Mouse (Mus musculus): ENCODE measurements around the gene Dolpp1.

The Dolpp1 gene

DNA sequence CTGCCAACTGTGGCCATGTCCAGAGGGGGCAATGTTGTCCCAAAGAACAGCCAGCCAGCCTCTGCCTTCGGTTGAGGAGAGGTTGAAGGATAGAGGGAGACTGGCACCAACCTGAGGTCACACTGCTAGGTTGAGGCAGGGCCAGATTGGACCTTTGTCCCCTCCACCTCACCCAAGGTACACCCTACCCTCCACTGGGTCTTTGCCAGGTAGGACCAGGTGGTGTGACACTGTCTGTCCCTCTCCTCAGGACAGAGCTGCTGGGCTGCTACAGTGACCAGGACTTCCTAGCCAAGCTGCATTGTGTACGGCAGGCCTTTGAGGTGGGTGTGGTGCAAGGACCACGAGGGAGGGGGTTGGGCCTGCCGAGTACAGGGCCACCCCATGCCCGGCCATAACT lies 14.3 kb upstream of the Dolpp1 start:
- DNase-seq (ENCODE audit: extremely low spot score, low spot score), result no peak

DNA sequence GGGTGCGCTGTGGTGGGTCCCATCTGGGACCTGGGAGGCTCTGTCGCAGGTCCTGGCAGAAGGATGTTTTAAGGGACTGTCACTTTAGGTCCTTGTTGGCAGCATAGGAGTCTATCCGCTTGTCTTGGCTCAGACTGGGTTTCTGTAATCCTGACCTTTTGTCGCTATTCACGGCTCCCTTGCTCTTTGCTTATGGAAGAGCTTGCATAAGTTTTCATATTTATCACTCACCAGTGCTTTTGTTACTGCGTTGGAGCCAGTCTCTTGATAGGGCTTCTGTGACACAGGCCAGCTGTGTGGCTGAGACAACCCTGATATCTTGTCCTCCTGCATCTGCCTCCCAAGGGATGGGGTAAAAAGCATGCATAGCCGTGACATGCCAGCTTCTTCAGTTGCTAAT lies 12.7 kb upstream of the Dolpp1 start:
- DNase-seq (ENCODE audit: extremely low spot score, low spot score), result no peak

DNA sequence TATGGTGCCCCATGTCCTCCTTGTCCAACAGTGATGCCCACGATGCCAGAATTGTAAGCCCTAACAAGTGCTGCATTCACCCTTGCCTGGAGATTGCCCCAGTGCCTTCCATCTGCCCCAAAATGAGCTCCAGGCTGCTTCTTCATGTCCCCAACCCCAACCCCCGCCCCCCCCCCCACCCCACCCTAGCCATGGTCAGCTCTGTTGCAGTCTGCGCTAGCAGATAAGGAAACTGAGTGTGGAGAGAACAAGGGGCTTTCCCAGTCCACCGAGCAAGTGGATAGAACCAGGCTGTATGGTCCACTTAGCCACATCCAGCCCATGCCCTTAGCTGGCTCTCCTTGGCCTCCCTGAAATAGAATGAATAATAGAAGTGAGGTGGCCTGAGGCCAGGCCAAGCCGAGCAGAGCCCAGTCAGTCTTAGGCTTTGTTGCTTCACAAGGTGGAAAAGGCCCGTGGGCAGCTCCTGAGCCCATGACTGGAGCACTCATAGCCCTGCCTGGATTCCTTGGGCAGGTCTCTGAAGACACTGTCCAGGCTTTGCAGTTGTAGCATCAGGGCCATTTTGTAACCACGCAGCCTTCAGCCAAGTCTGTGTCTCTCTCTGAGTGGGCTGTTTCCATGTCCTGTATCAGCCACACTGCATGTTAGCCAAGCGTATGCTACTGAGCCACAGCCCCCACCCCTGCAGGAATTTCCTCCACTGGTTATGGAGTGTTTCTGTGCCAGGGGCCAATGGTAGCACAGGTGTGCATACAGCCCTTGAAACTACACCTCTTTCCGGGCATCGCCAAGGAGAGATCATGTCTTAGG lies 11.3 kb upstream of the Dolpp1 start:
- DNase-seq (ENCODE audit: extremely low spot score, low spot score), result no peak

DNA sequence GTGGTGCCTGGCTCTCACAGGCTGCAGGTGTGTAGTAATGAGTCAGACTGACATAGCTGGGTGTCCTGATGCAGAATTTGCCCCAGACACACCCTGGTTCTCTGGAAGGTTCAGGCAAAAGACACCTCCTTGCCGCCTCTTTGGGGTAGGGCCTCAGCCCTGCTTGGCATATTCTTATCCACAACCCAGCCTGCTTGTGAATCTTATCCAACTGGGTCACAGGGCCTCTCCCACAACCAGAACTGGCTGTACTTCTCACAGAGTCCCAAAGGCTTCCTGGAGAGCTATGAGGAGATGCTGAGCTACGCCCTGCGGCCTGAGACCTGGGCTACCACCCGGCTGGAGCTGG lies 10.7 kb upstream of the Dolpp1 start:
- DNase-seq (ENCODE audit: extremely low spot score, low spot score), result no peak

DNA sequence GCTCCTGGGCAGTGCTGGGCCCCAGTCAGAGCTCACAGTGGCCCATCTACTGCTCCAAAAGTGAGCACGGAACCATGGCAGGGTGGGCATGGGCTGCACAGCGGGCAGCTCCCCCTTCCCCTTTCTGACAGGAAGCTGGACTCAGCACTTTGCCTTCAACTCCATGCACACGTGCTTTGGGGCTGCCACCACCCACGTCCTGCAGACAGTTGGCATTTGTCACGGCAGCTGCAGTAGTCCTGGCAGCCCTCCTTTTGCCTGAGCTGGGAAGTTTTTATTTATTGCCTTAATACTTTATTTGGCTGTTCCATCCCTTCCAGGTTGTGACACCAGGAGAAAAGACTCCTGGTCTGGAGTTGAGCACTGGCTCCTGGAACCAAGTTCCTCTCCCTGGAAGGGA lies 7.2 kb upstream of the Dolpp1 start:
- DNase-seq (ENCODE audit: extremely low spot score, low spot score), result no peak

DNA sequence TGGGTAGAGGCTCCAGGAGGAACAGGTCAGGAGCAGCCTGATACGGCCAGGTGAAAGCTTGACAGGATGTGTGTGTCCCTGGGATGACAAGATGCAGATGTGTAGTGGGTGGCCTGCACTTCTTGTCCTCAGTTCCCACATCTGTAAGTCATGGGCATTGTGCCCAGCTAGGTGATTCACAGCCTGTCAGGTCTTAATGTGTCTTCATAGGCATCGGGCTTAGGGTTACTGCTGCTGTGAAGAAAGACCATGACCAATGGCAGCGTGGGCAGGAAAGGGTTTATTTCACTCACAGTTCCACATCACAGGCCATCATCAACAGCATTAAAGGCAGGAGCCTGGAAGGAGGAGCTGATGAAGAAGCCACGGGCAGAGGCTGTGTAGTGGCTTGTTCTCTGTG lies 6.5 kb upstream of the Dolpp1 start:
- no peak for DNase-seq (ENCODE audit: extremely low spot score, low spot score)

DNA sequence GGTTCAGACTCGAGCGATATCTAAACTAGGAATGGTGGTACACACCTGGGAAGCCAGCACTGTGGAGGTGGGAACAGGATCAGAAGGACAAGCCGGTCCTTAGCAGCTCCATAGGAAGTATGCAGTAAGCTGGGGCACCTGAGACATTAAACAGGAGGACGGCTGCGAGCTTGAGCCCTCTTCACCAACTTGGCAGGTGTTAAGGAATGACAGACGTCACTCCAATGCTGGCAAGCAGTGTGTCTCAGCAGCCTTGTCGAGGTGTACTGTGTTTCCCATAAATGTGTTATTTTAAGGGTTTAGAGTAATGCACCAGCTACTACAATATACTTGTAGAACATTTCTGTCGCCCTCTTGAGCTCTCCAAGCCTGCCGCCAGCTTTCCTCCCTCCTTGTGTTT lies 5.1 kb upstream of the Dolpp1 start:
- no peak for DNase-seq (ENCODE audit: extremely low spot score, low spot score)

DNA sequence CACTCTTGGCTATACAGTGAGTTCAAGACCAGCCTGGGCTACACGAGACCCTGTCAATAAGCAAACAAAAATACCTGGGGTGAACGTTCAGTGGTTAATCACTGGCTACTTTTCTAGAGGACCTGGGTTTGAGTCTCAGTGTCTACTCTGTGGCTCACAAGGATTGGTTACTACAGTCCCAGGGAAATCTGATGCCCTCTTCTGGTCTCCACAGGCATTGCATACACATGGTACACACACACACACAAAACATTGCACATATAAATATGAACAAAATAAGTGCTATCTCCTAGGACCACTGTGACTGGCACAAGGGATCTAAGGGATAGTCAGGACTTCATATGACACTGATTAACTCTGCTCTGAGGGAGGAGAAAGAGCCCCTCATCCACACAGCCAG lies 3.1 kb upstream of the Dolpp1 start:
- DNase-seq (ENCODE audit: extremely low spot score, low spot score), result no peak

DNA sequence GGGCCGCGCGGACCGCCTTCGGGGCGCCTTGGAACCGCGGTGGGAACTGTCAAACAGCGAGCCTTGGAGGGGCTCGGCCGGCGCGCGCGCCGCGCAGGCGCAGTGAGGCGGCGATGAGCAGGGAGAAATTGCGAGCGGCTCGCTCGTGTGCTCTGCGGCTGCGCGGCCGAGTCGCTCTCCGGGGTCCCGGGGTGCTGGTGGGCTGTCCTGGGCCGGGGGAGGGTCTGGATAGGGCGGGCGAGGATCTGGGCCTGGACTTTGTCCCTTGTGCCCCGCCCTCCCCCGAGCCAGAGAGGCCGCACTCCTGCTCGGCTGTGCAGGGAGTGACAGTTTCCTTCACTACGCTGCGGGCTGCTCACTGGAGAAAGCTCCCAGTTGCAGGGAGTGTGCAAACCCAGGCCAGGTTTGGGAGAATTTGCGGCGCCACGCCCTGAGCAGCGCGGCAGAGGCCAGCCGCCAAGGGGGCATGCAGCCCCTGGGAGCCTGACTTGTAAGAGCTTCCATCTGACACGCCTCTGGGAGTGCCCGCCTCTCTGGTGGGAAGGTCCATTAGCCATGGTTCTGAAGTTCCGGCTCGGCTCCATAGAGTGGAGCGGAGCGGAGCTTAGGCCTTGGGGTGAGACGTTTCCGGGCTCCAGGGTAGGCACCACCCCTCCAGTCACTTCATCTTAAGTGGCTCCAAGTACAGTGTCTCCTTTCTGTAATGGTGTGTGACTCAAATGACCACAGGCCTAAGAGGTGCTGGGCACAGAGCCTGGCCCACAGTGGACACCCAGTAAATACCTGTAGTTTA lies 719 bp downstream of the Dolpp1 start:
- no peak for DNase-seq (ENCODE audit: extremely low spot score, low spot score)

DNA sequence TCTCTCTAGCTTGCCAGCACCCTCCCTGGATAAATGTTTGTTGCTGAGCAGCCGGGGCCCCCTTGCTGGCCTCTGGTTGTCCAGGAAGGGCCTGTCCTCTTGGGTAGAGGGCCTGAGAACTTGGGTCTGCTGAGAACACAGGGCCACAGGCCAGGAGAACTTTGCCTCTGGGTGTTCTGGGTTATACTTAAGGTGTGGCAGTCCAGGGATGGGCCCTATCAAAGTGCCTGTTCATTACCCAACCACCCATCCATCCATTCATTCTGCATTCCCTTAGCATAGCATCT lies 1.3 kb downstream of the Dolpp1 start:
- no peak for DNase-seq (ENCODE audit: extremely low spot score, low spot score)

DNA sequence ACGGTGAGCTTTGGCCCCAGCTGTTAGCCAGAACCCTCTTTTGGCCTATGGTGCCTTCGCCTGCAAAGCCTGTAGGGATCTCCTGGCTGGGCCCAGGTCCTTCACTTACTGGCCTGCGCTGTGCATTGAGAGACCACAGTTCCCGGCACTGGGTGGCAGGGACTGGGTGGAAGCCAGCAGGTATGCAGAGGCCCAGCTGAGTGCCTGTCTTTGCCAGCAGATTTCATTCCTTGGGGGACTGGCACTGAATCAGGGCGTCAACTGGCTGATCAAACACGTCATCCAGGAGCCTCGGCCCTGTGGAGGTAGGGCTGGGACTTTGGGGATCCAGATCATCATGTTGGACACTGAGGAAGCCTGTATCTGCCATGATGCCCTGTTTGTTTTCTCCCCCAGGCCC lies 3.7 kb downstream of the Dolpp1 start:
- no peak for DNase-seq (ENCODE audit: extremely low spot score, low spot score)

DNA sequence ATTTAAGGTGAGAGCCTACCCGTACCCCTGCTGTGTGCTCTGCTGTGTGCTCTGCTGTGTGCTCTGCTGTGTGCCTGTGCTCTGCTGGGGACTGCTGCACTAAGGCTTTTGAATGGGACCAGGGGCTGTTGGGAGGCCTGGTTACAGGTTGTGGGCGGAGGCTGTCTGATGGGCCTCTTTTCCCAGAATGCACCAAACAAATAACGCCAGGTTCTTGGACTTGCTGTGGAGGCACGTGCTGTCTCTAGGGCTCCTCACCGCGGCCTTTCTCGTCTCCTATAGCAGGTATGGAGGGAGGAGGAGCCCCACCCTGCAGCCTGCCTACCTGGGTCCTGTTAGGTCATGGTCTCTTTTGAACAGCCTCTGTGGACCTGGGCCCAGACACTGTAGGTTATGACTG lies 4.2 kb downstream of the Dolpp1 start:
- DNase-seq (ENCODE audit: extremely low spot score, low spot score), result no peak

DNA sequence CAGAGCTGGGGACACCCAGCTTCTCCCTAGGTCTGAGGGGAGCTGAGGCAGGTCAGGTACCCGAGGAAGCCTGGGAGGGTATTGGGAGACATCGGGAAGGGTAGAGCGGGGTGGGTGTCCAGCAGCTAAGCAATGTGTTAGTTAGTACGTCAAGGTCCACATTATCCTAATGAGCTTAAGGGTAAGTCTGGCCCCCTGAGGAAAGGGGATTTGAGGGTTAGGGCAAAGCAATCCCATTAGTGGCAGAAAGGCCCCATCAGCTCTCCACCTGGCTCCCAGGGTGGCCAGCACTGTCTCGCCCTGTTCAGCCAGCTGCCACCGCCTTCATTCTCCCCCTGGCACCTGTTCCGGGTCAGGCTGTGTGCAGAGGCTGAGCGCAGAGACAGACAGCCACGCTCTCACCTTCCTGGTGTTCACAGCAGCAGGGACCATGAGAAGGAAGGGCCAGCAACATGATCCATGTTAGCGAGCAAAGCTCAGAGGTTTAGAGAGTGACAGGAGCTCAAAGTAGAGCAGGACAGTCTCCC lies 6.0 kb downstream of the Dolpp1 start:
- DNase-seq (ENCODE audit: extremely low spot score, low spot score), result no peak

DNA sequence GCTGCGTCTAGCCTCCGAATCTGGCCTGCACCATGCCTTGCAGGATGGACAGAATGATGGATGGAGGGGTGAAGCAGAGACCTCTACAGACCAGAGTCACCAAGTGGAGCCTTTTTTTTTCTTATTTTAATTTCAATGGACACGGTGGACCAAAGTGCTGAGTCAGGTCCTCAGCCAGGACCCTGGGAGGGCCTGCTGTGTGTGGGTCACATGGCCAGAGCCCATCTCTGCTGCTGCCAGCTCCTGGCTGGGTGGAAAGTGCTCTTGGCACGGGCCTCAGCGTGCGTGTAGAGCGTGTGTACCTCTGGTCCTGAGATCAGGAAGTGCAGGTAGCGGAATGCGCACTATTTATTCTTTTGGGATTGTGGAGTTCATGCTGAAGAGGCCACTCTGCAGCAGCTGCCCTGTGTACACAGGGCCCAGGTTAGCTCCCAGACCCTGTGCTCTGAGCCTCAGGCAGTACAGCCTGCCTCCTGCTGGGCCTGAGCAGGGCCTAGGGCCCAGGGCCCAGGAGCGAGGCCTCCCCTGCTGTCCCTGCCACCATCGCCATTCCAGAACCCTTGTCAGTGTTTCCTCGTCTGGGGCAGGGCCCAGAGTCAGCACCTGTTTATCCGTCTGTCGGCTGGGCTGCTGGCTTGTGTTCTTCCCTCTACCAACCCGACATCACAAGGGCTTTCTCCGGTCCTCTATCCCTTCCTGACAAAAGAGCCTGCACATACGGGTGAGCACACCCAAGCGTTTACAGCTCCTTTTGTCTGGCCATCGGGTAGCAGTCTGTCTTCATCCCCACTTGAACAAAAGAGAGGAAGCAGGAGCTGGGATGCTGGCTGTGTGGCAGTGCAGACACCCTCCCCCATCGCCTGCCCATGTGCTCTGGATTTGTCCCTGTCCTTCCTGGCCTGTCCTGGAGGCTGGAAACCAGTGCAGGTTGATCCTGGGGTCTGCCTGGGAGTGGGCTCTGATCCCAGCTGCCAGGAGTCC lies 7.4 kb downstream of the Dolpp1 start:
- peak; percentile 35 for DNase-seq (ENCODE audit: extremely low spot score, low spot score)

DNA sequence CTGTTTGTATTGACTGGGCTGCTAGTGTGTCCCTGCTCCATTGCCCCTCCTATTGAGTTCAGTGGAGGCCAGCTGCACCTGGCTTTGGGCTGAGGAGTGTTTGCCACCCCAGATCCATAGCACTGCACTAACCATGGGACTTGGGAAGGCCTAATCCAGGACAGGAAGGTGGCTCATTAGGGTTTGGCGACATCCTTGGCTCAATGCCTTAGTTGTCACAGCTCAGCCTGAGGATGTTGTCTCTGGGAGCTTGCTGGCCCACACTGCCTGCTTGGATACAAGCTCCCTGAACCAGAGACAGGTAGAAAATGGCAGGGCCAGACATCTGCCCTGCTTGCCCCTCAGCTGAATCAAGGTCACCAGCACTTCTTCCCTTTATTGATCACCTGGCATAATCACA lies 9.5 kb downstream of the Dolpp1 start:
- DNase-seq (ENCODE audit: extremely low spot score, low spot score), result no peak

DNA sequence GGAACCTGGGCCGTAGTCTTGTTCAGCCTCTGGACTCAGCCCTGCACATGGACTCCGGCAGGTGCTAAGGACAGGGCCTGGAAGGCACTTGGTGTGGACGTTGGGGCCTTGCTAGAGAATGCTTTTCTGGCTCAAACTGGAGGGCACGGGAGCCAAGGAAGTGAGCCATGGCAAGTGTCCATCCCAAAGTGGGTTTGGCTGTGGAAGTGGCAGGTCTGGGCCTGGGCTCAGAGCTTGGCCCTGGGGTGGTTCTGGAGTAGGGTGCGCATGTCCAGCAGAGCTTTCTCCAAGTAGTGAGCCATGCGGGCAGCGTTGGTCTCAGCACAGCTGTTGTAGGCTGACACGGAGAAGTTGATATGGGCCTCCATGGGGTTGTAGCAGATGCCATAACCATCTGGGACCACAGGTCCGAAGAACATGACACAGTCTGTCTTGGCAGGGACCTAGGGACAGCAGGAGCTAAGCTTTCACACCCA lies 10.3 kb downstream of the Dolpp1 start:
- no peak for DNase-seq (ENCODE audit: extremely low spot score, low spot score)

DNA sequence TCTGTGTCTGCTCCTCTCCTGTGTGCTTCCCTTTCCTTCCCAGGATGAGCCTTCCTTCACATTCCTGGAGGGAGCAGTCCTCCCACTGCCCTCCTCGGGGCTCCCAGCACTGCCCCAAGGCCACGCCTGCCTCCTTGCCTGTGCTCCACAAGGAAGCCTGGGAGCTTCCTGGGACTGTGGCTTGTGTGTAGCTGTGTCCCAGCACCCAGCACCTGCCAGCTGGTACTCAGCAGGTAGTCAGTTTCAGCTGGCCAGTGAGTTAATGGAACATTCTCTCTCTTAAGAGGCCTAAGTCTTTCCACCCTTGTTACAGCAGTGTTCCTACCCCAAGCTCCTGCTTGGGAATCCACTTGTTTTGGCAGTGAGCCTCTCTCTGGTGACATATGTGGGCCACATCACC lies 10.8 kb downstream of the Dolpp1 start:
- no peak for DNase-seq (ENCODE audit: extremely low spot score, low spot score)

DNA sequence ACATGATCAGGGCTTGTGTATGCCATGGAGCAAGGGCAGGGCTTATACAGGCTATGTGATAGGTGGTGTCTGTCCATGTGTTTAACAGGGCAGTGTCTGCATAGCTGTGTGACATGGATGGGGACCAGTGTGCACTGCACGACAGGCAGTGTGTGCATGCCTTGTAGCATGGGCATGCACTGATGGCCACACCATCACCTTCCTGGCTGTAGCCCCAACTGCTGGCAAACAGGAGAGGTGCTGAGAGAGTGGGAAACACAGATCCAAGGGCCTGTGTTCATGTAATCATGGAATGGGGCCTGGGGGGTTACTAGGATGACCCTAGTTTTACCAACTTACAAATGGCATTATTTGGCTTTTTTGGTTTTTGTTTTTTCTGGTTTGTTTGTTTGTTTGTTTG lies 11.8 kb downstream of the Dolpp1 start:
- no peak for DNase-seq (ENCODE audit: extremely low spot score, low spot score)

DNA sequence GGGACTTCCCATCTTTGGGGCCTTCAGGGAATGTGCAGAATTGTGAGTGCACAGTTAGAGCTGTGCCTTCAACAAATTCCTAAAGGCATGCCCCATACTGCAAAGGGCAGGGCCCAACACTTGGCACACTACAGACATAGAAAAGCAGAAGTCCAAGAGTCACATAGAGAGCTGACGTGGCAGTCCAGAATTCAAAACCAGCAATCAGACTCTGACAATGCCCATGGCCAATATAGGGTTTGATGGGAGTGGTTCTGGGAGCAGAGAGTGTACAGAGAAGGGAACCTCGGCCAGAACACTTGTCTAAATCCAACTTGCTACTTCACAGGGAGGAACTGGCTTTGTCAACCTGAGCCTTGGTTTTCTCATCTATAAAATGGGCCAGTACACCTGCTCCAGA lies 15.2 kb downstream of the Dolpp1 start:
- DNase-seq (ENCODE audit: extremely low spot score, low spot score), result no peak

DNA sequence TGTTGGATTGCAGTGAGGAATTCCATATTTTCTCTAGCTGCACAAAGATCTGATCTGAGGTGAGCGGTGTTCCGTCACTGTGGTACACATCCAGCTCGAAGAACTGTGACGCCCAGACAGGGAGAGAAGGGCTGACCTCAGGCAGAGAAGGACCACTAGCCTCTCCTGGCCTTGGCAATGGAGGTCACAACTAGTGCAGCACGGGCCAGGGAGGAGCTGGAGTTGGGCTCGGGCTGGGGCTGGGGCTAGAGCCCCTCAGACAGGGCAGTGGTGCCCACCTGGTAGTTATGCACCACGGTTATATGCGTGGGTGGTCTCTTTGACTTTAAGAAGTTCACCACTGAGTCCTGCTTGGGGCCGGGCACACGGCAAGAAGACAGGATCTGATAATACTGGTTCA lies 15.7 kb downstream of the Dolpp1 start:
- DNase-seq (ENCODE audit: extremely low spot score, low spot score), result no peak

DNA sequence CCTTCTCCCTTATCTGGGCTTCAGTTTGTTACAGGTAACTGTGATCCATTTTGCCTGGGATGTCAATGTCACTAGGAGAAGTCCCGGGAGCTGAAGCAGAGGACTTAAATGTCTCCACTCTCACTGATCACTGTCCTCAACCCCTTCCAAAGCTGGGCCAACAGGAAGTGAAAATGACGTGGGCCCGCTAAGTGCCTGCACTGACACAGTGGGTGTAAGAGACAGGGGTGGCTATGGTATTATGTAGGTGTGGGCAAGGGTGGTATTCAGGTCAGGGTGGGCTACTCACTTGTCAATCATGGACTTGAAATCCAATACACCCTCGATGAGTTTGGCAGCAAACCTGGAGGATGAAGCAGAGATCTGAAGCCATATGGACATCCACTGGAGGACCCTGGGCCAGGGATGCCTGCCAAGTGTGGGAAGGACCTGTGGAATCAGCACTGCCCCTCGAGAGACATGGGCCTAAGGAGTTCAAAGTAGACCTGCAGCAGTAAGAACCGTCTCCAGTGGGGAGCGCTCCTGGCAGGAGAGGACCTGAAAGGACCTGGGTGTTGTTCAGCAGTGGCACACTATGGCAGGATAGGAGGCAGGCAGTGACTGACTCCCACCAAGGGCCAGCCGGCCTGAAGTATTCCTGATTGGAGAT lies 16.5 kb downstream of the Dolpp1 start:
- DNase-seq (ENCODE audit: extremely low spot score, low spot score), result no peak
